Mouse (Mus musculus) layer of hippocampus, adult 9-10 months (tissue): ENCODE data around the gene Cdk2ap2.
A peak's percentile ranks its signal among the peaks of the same experiment; 100 is the strongest.
"Not testable (repeated sequence)": the region's sequence is repeated elsewhere in the genome, so short reads cannot be mapped to it uniquely, and the experiment has no call there.

Source experiments
- DNase-seq: peaks from one replicate; pipeline ENCODE4 v3.0.0; 2022; ENCODE audit warnings: low spot score

The Cdk2ap2 gene

GRCm38 (mm10) chr19:4118350-4118749, 21.4 kb downstream of the Cdk2ap2 start:
- DNase-seq = no peak

- no peak for DNase-seq
Measured at GRCm38 (mm10) chr19:4119716-4120487, 22.9 kb downstream of the Cdk2ap2 start.

GRCm38 (mm10) chr19:4120496-4120895, 23.5 kb downstream of the Cdk2ap2 start:
- no peak for DNase-seq

- DNase-seq = peak; percentile 97
Measured at GRCm38 (mm10) chr19:4121097-4121805, 24.3 kb downstream of the Cdk2ap2 start.

GRCm38 (mm10) chr19:4121896-4122295, 24.9 kb downstream of the Cdk2ap2 start:
- not testable (repeated sequence) for DNase-seq

GRCm38 (mm10) chr19:4122411-4123370, 25.7 kb downstream of the Cdk2ap2 start:
- no peak for DNase-seq

- no peak for DNase-seq
Measured at GRCm38 (mm10) chr19:4124432-4124831, 27.4 kb downstream of the Cdk2ap2 start.

- DNase-seq = not testable (repeated sequence)
Measured at GRCm38 (mm10) chr19:4125268-4125667, 28.3 kb downstream of the Cdk2ap2 start.

GRCm38 (mm10) chr19:4125741-4126696, 29.0 kb downstream of the Cdk2ap2 start, which contains the start of gene Aip:
TSS of gene Aip (minus strand) at chr19:4125858.
- DNase-seq = peak; percentile 91

GRCm38 (mm10) chr19:4126759-4127495, 29.9 kb downstream of the Cdk2ap2 start:
- no peak for DNase-seq

GRCm38 (mm10) chr19:4129462-4129861, 32.5 kb downstream of the Cdk2ap2 start:
- DNase-seq = no peak

- no peak for DNase-seq
Measured at GRCm38 (mm10) chr19:4130106-4130505, 33.1 kb downstream of the Cdk2ap2 start.

- no peak for DNase-seq
Measured at GRCm38 (mm10) chr19:4131075-4131474, 34.1 kb downstream of the Cdk2ap2 start.

GRCm38 (mm10) chr19:4131768-4132167, 34.8 kb downstream of the Cdk2ap2 start:
- no peak for DNase-seq

GRCm38 (mm10) chr19:4134354-4134753, 37.4 kb downstream of the Cdk2ap2 start:
- DNase-seq = no peak

- DNase-seq = not testable (repeated sequence)
Measured at GRCm38 (mm10) chr19:4135229-4135962, 38.4 kb downstream of the Cdk2ap2 start.

GRCm38 (mm10) chr19:4135963-4136345, 39.0 kb downstream of the Cdk2ap2 start:
- DNase-seq = not testable (repeated sequence)

- no peak for DNase-seq
Measured at GRCm38 (mm10) chr19:4136463-4136862, 39.5 kb downstream of the Cdk2ap2 start.

GRCm38 (mm10) chr19:4137913-4138312, 40.9 kb downstream of the Cdk2ap2 start:
- DNase-seq = no peak
